Mouse (Mus musculus) stomach, postnatal 0 days (tissue): Measurements from ENCODE around the gene Cbr4. TPM values are rescaled to one million over a fixed set of nuclear protein-coding genes. Genes with fewer than 3 reads are reported as not detected.

Experiments used
- ATAC-seq: fragments of 200-750 bp; cut with Nextera tagmentation; 2 replicates; pipeline ENCODE4 v1.8.0; 2017; ENCODE audit not compliant: low FRiP score, low TSS enrichment
- DNase-seq: peaks from one replicate; pipeline ENCODE4 v3.0.0-alpha.2; 2016; ENCODE audit warnings: low spot score
- H3K27ac ChIP-seq: fragments of 300-500 bp; sonication (generic); replicated peaks from 2 replicates; pipeline ENCODE4 v1.5.1; 2014; ENCODE audit warnings: mild to moderate bottlenecking, control low read depth
- H3K27me3 ChIP-seq: fragments of 300-500 bp; sonication (generic); 2 replicates; pipeline ENCODE4 v1.6.1; 2014; ENCODE audit warnings: low read length; ENCODE audit not compliant: control insufficient read depth, insufficient read depth
- H3K36me3 ChIP-seq: fragments of 300-500 bp; sonication (generic); 2 replicates; pipeline ENCODE4 v1.6.1; 2014; ENCODE audit warnings: low read length, mixed read lengths; ENCODE audit not compliant: control insufficient read depth, insufficient read depth
- H3K4me1 ChIP-seq: fragments of 300-500 bp; sonication (generic); replicated peaks from 2 replicates; pipeline ENCODE4 v1.6.1; 2014; ENCODE audit warnings: antibody characterized with exemption; ENCODE audit not compliant: control insufficient read depth, insufficient read depth
- H3K4me2 ChIP-seq: fragments of 300-500 bp; sonication (generic); replicated peaks from 2 replicates; pipeline ENCODE4 v1.6.1; 2014; ENCODE audit warnings: low read depth, mild to moderate bottlenecking, control low read depth, moderate library complexity
- H3K4me3 ChIP-seq: fragments of 300-500 bp; sonication (generic); 2 replicates; pipeline ENCODE4 v1.5.1; 2014; ENCODE audit warnings: low read depth, low read length, control low read depth
- H3K9ac ChIP-seq: fragments of 300-500 bp; sonication (generic); 2 replicates; pipeline ENCODE4 v1.6.1; 2014; ENCODE audit warnings: mild to moderate bottlenecking, low read length, control low read depth, mixed read lengths
- H3K9me3 ChIP-seq: fragments of 300-500 bp; sonication (generic); 2 replicates; pipeline ENCODE4 v1.6.1; 2016; ENCODE audit warnings: low read length; ENCODE audit not compliant: control insufficient read depth
- CTCF ChIP-seq: IDR thresholded peaks from 2 replicates; pipeline ENCODE4 v1.5.1; 2016; ENCODE audit warnings: antibody characterized with exemption, low read depth, mild to moderate bottlenecking, moderate library complexity
- EP300 ChIP-seq: optimal IDR thresholded peaks from 2 replicates; pipeline ENCODE3; 2016; ENCODE audit warnings: antibody characterized with exemption
- WGBS: fragments of 180-500 bp; shearing (Covaris S2); extraction: QIAGEN DNeasy Blood & Tissue Kit; methylation state at CpG from one replicate; pipeline ENCODE4 v1.1.7; 2014; 5-methylcytosine and 5-hydroxymethylcytosine counted together
- polyA plus RNA-seq: library from polyadenylated mRNA; unstranded; fragments of >200 nt; fragmentation: Nextera tagmentation; extraction: Ambion mirVana; gene quantifications from 2 replicates; pipeline ENCODE4 v1.2.1, GENCODE M21; 2015

The Cbr4 gene
- polyA plus RNA-seq, 1 experiment from 2014 or later = 47.0 TPM

DNA sequence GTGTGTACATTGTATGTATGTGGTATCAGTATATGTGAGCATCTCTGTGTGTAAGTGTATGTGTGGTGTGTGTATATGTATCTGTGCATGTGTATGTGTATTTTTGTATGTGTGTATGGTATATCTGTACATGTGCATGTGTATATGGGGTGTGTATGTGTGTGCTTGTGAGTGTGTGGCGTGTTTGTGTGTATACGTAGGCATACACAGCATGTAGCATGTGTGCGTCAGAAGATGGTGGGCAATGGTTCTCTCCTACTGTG, 20.1 kb upstream of the Cbr4 start:
- TF ChIP-seq EP300 = no peak
- TF ChIP-seq CTCF = no peak
- Histone ChIP-seq H3K4me2 (no peak overlapping the region), H3K4me1 (no peaks in the 10 kb centered on the region), H3K27ac (no peak overlapping the region), H3K9me3 (no peaks in the 10 kb centered on the region), H3K36me3 (no peaks in the 10 kb centered on the region), H3K4me3 (no peak overlapping the region), H3K9ac (no peak overlapping the region), H3K27me3 (no peaks in the 10 kb centered on the region)
- no peak for ATAC-seq
- 89% methylated on average over 3 of the region's 3 CpGs for WGBS
- DNase-seq = no peak

DNA sequence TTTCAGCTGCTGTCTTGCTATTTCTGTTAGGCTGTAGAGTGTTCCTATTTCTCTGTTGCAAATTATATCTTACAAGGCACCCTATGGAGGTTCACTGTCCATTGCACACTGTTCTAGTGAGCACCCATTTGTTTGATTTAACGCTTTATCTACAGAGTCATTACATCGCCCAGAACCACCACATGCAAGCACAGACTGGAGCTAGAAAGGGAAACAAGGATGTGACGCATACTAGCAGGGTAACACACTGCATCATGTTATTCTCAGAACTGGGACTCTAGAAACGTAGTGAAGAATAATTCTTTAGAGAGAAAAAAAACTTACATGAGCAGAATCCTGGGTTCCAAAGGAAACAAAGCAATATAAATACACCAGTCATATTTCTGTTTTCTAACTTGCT, 17.3 kb upstream of the Cbr4 start:
- H3K36me3 ChIP-seq = no peaks in the 10 kb centered on the region
- H3K27me3 ChIP-seq = no peaks in the 10 kb centered on the region
- no peaks in the 10 kb centered on the region for H3K4me1 ChIP-seq
- H3K9ac ChIP-seq = no peak overlapping the region
- no peak overlapping the region for H3K4me2 ChIP-seq
- no peak for DNase-seq
- TF ChIP-seq EP300 (no peak), CTCF (no peak)
- H3K27ac ChIP-seq = no peak overlapping the region
- no peaks in the 10 kb centered on the region for H3K9me3 ChIP-seq
- ATAC-seq = no peak
- WGBS = 88% methylated on average over 4 of the region's 4 CpGs
- H3K4me3 ChIP-seq = no peak overlapping the region

DNA sequence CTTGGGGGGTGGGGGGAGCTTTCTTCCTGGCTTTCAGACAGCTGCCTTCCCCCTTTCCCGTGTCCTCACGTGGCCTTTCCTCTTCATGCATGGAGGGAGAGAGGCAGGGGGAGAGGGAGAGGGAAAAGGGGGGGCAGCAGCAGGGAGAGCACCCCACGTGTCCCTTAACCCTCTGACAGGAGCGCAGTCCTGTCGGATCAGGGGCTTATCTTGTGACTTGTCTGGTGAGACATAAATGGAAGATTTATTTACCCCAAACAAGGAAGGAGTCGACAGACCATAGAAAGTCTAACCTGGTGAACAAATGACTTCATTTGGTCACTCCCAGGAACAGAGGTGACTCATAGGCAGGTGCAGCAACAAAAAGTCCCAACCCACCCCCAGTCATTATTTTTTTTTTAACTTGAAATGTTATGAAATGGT, 12.3 kb upstream of the Cbr4 start:
- no peaks in the 10 kb centered on the region for H3K9me3 ChIP-seq
- no peaks in the 10 kb centered on the region for H3K36me3 ChIP-seq
- TF ChIP-seq EP300 (no peak), CTCF (no peak)
- H3K4me3 ChIP-seq = no peak overlapping the region
- 31% methylated on average over 6 of the region's 6 CpGs for WGBS
- no peaks in the 10 kb centered on the region for H3K4me1 ChIP-seq
- H3K27me3 ChIP-seq = no peaks in the 10 kb centered on the region
- DNase-seq (peak; percentile 50), ATAC-seq (peak; percentile 81)
- no peak overlapping the region for H3K27ac ChIP-seq
- H3K9ac ChIP-seq = no peak overlapping the region
- H3K4me2 ChIP-seq = no peak overlapping the region

DNA sequence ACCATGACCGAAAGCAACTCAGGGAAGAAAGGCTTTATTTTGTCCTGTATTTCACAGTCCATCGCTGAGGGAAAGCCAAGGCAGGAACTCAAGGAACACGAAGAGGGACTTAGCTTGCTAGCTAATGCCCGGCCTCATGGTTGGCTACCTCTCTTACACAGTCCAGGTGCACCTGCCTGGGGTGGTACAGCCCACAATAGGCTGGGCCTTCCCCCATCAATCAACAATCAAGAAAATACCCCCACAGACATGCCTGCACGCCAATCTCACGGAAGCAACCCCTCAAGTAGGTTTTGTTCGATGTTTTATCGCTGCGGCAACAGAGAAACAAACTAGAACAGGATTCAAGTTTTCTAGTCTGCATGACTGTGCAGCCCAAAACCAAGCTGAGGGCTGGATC, 11.4 kb upstream of the Cbr4 start:
- 0 out of 2 replicates have a peak, but pooled peaks have one; percentile 10 for ATAC-seq
- 63% methylated on average over 9 of the region's 9 CpGs for WGBS
- peak overlapping the region; percentile 25; the same call in 1 of the 2 replicates for H3K27ac ChIP-seq

DNA sequence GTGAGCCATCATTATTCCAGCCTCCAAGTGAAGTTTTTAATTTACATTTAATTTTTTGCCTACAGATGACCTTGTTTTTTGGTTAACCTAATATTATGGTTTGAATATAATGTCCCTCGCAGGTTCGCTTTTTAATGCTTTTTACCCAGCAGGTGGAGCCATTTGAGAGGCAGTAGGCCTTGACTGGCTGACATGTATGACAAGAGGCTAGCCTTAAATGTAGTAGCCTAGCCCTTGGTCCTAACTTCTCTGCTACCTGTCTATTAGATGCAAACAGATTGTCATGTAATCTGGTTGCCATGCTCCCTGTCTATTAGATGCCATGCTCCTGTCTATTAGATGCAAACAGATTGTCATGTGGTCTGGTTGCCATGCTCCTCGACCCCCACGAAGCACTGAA, 9.4 kb upstream of the Cbr4 start:
- ATAC-seq (no peak), DNase-seq (no peak)
- H3K4me3 ChIP-seq = no peak overlapping the region
- 94% methylated on average over 4 of the region's 4 CpGs for WGBS
- H3K36me3 ChIP-seq = no peaks in the 10 kb centered on the region
- H3K4me2 ChIP-seq = no peak overlapping the region
- no peaks in the 10 kb centered on the region for H3K9me3 ChIP-seq
- no peak overlapping the region for H3K9ac ChIP-seq
- TF ChIP-seq CTCF (peak; percentile 42), EP300 (no peak)
- H3K4me1 ChIP-seq = no peaks in the 10 kb centered on the region
- H3K27me3 ChIP-seq = no peaks in the 10 kb centered on the region
- H3K27ac ChIP-seq = no peak overlapping the region

More for the DNA sequence above, 11.4 kb upstream of the Cbr4 start:
- no peak overlapping the region for H3K4me2 ChIP-seq
- H3K9me3 ChIP-seq = no peaks in the 10 kb centered on the region
- no peaks in the 10 kb centered on the region for H3K27me3 ChIP-seq
- H3K4me1 ChIP-seq = no peaks in the 10 kb centered on the region
- DNase-seq = no peak
- no peak overlapping the region for H3K9ac ChIP-seq
- TF ChIP-seq CTCF (no peak), EP300 (no peak)
- no peaks in the 10 kb centered on the region for H3K36me3 ChIP-seq
- no peak overlapping the region for H3K4me3 ChIP-seq

DNA sequence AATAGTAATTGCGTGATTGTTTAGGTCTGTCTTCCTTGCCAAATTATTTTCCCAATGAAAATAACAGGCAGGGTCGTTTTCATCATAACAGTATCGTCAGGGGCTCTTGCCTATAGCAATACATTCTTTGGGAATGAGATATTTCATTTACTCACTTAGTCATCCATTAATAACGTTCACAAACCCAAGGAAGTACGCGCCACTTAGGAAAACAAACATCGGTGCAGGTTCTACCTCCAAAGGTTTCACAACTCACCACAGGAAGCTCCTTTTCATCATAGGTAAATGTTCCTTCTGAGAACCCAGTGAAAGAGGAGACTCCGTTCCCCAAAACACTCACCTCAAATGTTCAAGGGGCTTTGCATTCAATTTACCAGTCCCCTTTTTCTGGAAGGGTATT, 8.7 kb upstream of the Cbr4 start:
- WGBS = 49% methylated on average over 8 of the region's 8 CpGs
- Histone ChIP-seq H3K9me3 (no peaks in the 10 kb centered on the region), H3K27ac (no peak overlapping the region), H3K27me3 (no peaks in the 10 kb centered on the region), H3K4me1 (no peaks in the 10 kb centered on the region), H3K4me2 (no peak overlapping the region), H3K36me3 (no peaks in the 10 kb centered on the region), H3K4me3 (no peak overlapping the region), H3K9ac (no peak overlapping the region)
- DNase-seq = no peak
- no peak for TF ChIP-seq CTCF
- TF ChIP-seq EP300 = no peak
- ATAC-seq = peak; percentile 40; the same call in 1 of the 2 replicates
